Mouse (Mus musculus): ENCODE data around the gene Pnma1. TPM values are rescaled to one million over a fixed set of nuclear protein-coding genes. Genes with fewer than 3 reads are reported as not detected.

Gene Pnma1
- polyA plus RNA-seq, 1 experiment, result 5.3 TPM

GRCm38 (mm10) chr12:84155523-84155871, 7.2 kb upstream of the Pnma1 start:
- DNase-seq (ENCODE audit: extremely low spot score in 1 of 2, low spot score in 1 of 2), result no peak

GRCm38 (mm10) chr12:84154786-84155522, 6.7 kb upstream of the Pnma1 start:
- no peak for DNase-seq (ENCODE audit: extremely low spot score in 1 of 2, low spot score in 1 of 2)

- no peak for DNase-seq (ENCODE audit: extremely low spot score in 1 of 2, low spot score in 1 of 2)
Observed at GRCm38 (mm10) chr12:84153414-84153813, 5.1 kb upstream of the Pnma1 start.

GRCm38 (mm10) chr12:84152352-84153190, 4.3 kb upstream of the Pnma1 start:
- no peak for DNase-seq (ENCODE audit: extremely low spot score in 1 of 2, low spot score in 1 of 2)

GRCm38 (mm10) chr12:84151911-84152310, 3.6 kb upstream of the Pnma1 start:
- no peak for DNase-seq (ENCODE audit: extremely low spot score in 1 of 2, low spot score in 1 of 2)

- DNase-seq (ENCODE audit: extremely low spot score in 1 of 2, low spot score in 1 of 2), result no peak
Observed at GRCm38 (mm10) chr12:84150976-84151375, 2.7 kb upstream of the Pnma1 start.

- DNase-seq (ENCODE audit: extremely low spot score in 1 of 2, low spot score in 1 of 2), result no peak
Observed at GRCm38 (mm10) chr12:84149971-84150370, 1.7 kb upstream of the Pnma1 start.

- no peak for DNase-seq (ENCODE audit: extremely low spot score in 1 of 2, low spot score in 1 of 2)
Observed at GRCm38 (mm10) chr12:84148622-84149012, 328 bp upstream of the Pnma1 start.

- DNase-seq (ENCODE audit: extremely low spot score in 1 of 2, low spot score in 1 of 2), result no peak
Observed at GRCm38 (mm10) chr12:84142281-84143050, 5.8 kb downstream of the Pnma1 start.

- no peak for DNase-seq (ENCODE audit: extremely low spot score in 1 of 2, low spot score in 1 of 2)
Observed at GRCm38 (mm10) chr12:84141271-84141670, 7.0 kb downstream of the Pnma1 start.

GRCm38 (mm10) chr12:84140135-84140534, 8.2 kb downstream of the Pnma1 start:
- DNase-seq (ENCODE audit: extremely low spot score in 1 of 2, low spot score in 1 of 2), result no peak

- DNase-seq (ENCODE audit: extremely low spot score in 1 of 2, low spot score in 1 of 2), result no peak
Observed at GRCm38 (mm10) chr12:84137131-84137530, 11.2 kb downstream of the Pnma1 start.

- no peak for DNase-seq (ENCODE audit: extremely low spot score in 1 of 2, low spot score in 1 of 2)
Observed at GRCm38 (mm10) chr12:84132265-84132664, 16.0 kb downstream of the Pnma1 start.

- DNase-seq (ENCODE audit: extremely low spot score in 1 of 2, low spot score in 1 of 2), result no peak
Observed at GRCm38 (mm10) chr12:84129931-84130330, 18.4 kb downstream of the Pnma1 start.

GRCm38 (mm10) chr12:84128576-84128975, 19.7 kb downstream of the Pnma1 start:
- no peak for DNase-seq (ENCODE audit: extremely low spot score in 1 of 2, low spot score in 1 of 2)

- DNase-seq (ENCODE audit: extremely low spot score in 1 of 2, low spot score in 1 of 2), result no peak
Observed at GRCm38 (mm10) chr12:84126899-84127298, 21.4 kb downstream of the Pnma1 start.

GRCm38 (mm10) chr12:84125892-84126291, 22.4 kb downstream of the Pnma1 start:
- DNase-seq (ENCODE audit: extremely low spot score in 1 of 2, low spot score in 1 of 2), result no peak

GRCm38 (mm10) chr12:84119584-84119983, 28.7 kb downstream of the Pnma1 start:
- DNase-seq (ENCODE audit: extremely low spot score in 1 of 2, low spot score in 1 of 2), result no peak

GRCm38 (mm10) chr12:84114153-84114994, 33.9 kb downstream of the Pnma1 start, which contains the start of gene Dnal1:
Gene Dnal1, plus strand, starts transcription at chr12:84114366.
- peak; percentile 73 to 90 for DNase-seq (ENCODE audit: extremely low spot score in 1 of 2, low spot score in 1 of 2)

GRCm38 (mm10) chr12:84113676-84114075, 34.6 kb downstream of the Pnma1 start:
- DNase-seq (ENCODE audit: extremely low spot score in 1 of 2, low spot score in 1 of 2), result no peak

Measured in frontal cortex, adult 2 months (tissue).